Mouse (Mus musculus) layer of hippocampus, adult 11-12 months (tissue): ENCODE results near the gene Stk32c.

Experiments
- DNase-seq: peaks from one replicate; pipeline ENCODE4 v3.0.0; 2022; ENCODE audit warnings: low spot score

Stk32c gene

DNA sequence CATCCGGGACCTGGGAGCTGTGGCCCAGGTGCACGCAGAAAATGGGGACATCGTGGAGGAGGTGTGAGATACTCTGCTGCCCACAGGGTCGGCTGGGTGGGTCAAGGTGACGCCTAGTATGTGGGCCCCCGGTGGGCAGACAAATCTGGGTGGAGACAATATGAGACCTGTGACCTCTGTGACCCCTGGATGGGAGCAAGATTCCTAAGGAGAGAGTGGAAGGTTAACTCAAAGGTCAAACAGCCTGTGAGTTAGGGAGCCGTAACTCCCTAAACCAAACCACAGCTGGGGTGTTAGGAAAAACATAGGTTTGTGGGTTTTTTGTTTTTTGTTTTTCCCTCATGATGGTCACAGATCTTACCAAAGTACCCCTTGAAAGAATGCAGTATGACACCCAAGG, 119.3 kb downstream of the Stk32c start:
- no peak for DNase-seq

- DNase-seq: peak; percentile 60
These were observed 120.0 kb downstream of the Stk32c start for GRCm38 (mm10) chr7:139093124-139093523.

GRCm38 (mm10) chr7:139092676-139093075, 120.4 kb downstream of the Stk32c start:
- no peak for DNase-seq

DNA sequence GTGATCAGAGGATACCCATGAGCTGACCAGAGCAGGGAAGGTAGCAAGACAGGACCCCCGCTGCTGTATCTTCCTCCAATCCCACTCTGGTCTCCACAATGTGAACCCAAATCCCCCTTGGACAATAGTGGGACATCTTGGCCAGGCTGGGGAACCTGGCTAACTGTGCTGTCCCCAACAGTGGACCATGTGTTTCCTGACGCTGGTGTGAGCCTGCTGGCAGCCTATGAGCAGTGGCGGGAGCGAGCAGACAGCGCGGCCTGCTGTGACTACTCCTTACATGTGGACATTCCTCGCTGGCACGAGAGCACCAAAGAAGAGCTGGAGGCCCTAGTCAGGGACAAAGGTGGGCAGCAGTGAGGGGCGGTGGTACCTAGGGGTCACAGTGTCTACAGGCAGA, 121.4 kb downstream of the Stk32c start:
- DNase-seq: no peak

GRCm38 (mm10) chr7:139089892-139090874, 122.9 kb downstream of the Stk32c start:
- peak; percentile 60 for DNase-seq

DNA sequence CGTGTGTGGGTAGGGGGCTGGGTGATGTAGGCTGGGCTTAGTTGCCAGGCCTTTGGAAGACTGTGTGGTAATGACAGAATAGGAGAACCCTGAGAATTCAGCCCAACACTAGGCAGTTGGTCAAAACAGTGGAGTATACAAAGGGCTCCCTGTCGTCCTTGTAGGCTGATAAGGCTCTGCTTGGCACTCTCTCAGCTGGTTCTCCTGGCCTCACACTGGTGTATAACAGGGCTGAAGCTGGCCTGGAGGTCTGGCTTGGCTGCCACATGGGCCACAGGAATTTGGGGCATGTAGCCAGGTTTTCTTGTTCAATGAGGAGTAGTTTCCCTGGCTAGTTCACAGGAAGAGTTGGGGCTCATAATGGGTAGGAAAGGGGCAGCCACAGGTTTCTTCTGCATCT, 125.3 kb downstream of the Stk32c start:
- DNase-seq: no peak

DNA sequence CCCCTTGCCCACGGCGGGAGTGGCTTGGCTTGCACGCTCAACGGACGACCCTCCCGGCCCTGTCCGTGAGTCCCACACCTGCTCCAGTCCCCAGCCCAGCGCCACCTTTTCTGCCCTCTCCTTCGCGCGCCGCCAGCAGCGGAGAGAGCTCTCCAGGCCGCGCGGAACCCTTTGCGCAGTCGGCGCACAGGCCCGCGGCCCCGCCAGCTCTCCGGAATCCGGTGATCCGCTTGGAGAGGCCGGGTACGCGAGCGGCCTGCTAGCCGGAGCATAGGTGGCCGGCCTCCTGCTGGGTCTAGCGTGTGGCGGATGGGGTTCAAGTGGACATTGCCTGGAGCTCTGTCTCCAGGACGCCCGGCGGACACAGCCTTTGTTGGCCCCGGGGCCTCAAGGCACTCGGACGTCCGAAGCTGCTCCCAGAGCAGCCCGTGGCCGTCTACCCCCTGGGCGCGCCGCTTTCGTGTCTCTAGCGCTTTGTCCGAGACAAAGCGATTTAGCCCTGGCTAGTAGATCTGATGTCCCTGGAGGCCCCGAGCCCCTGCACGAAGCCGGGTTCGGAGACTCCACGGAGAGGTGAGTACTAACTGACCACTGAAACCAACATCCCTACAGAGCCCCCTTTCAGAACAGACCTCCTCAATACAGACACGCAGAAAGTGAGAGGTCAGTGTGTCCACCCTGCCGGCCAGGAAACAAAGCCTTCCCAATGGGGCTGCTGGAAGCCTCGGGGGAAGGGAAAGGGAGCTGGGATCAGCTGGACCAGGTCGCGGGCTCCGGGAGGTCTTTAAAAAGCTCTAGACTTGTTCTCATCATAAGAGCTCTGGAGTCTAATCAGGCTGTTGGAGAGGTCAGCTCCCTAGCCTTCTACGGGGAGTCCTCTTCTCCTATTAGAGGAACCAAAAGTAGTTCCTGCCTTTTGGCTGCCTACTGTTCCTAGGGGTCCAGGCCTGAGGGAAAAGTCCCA, 126.6 kb downstream of the Stk32c start:
- no peak for DNase-seq

GRCm38 (mm10) chr7:139085629-139086194, 127.4 kb downstream of the Stk32c start, which contains the start of gene Dpysl4:
Gene Dpysl4 (plus strand): TSS chr7:139086001.
- peak; percentile 89 for DNase-seq

GRCm38 (mm10) chr7:139084316-139084715, 128.8 kb downstream of the Stk32c start:
- DNase-seq: no peak

DNA sequence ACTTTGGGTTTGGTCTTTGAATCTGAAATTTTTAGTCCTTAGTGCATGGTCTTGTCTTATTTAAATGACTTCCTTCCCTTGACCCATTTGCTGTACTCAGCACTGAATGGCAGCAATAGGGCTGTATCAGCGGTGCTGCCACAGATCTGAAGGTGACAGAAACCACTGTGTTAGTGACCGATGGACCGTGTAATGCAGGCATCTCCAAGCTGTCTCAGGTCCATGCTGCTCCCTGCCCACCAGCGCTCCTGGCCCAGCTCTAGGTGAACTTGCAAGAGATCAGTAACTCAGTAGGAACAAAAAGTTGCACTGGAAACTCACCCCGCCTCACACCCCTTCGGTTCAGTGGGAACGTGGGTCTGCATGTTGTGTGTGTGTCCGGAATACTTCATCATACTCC, 130.8 kb downstream of the Stk32c start:
- no peak for DNase-seq

- DNase-seq: no peak
These were observed 131.9 kb downstream of the Stk32c start for GRCm38 (mm10) chr7:139081158-139081557.

DNA sequence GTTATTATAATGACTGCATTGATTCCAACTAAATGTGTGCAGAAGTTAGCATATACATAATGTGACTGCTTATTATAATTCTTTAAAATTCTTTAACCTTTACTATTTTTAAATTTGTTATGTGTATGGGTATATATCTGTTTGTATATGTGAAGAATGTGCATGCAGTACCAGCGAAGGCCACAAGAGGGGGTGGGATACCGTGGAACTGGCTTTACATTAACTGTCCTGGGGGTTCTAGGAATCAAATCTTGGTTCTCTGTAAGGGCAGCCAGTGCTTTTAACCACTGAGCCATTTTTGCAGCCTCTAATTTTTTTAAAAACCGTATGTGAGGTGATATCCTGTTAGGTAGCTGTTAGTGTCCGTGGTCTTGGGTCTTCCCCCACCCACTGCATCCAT, 132.4 kb downstream of the Stk32c start:
- no peak for DNase-seq

DNA sequence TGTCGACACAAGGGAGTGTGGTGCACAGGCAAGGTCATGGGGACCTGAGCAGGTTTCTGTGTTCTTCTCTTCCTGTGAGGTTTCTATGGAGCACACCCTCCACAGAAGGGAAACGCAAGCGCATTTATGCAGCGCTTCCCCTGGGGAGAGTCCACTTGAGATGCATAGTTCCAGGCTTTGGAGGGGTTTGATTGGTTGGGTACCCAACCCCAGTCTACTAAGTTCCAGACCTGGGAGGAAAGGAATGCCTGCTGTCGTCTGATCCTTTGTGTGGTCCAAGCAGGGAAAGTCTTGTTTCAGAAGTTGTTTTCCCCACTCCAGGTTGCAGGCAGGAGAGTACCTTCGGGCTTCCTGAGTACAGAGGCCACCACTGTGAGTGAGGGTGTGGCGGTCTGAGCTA, 134.0 kb downstream of the Stk32c start:
- no peak for DNase-seq

GRCm38 (mm10) chr7:139078181-139078580, 134.9 kb downstream of the Stk32c start:
- DNase-seq: no peak

- DNase-seq: no peak
These were observed 135.8 kb downstream of the Stk32c start for GRCm38 (mm10) chr7:139077283-139077682.

DNA sequence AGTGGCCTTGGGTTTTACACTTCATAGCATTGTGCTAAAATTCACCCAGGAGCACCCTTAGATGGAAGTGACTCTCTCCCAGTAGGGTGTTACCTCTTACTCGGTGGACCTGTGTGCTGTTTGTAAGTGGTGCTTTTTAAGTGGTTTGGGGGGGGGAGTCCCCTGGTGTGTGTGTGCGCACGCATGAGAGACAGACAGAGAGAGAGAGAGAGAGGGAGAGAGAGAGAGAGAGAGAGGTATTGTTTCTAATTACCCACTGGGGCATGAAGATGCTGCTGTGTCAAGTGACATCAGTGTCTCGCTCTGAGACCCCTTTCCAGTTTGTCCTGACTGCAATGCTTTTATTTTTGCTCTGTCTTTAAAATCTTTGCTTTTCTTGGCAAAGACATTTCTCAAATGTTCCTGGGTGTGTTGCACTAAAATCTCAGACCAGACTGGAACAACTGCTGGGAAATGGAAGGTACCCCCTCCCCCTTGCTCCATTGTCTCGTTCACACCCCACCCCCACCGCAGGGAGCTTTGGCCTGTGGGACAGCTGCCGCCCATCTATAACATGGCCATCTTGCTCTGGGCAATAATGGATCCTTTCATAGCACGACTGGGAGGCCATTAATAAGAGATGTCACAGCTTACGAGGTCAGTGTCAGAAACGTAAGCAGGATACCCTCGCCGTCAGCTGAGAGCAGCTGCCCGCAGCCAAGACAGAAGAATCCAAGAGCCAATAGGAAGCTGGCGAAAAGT, 137.9 kb downstream of the Stk32c start:
- DNase-seq: no peak

- DNase-seq: no peak
These were observed 138.9 kb downstream of the Stk32c start for GRCm38 (mm10) chr7:139074189-139074588.

DNA sequence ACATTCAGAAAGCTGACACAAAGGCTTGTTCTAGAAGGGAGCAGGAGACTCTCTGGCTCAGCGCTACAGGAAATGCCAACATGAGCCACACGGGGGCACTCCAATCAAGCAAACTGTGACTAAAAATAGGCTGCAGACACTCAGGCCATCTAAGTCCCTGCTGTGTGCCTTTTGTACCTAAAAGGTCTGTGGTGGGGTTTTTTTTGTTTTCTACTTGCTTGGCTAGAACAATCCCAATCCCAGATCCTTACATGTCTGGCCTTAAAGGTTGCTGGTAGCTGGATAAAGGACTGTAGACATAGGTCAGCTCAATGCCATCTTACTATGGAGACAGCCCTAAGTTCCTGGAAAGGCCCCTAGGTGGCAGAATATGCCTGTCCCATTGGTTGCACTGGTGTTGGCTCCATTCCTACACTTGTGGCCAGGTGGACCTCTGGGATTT, 144.9 kb downstream of the Stk32c start:
- DNase-seq: peak; percentile 82

DNA sequence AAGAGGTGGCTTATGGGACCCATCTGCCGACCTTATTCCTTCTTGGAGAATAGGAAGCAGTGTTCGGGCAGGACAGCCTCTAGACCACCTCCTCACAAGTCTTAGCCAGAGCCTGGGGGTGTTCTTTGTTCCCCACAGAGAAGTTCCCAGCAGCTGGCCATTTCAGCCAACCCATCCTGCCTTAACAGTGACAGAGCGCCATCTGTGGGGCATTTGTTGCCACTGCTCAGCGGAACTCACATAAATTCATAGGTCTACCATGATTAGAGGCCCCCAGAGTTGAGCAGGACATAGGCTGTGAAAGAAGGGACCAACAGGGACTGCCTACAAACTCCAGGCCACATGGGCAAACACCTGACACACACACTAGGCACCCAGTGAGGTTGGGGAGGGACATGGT, 149.7 kb downstream of the Stk32c start:
- DNase-seq: no peak
